Mouse (Mus musculus) hindbrain, embryonic 14.5 days (tissue): Measurements from ENCODE around the gene Rsbn1. TPM values are rescaled to one million over a fixed set of nuclear protein-coding genes. Genes with fewer than 3 reads are reported as not detected.

Experiments used
- ATAC-seq: fragments of 200-750 bp; cut with Nextera tagmentation; 2 replicates; pipeline ENCODE4 v1.8.0; 2017; ENCODE audit warnings: moderate number of reproducible peaks, mild to moderate bottlenecking, moderate TSS enrichment, moderate library complexity; ENCODE audit not compliant: low FRiP score
- DNase-seq: peaks from one replicate; pipeline ENCODE4 v3.0.0-alpha.2; 2015; ENCODE audit warnings: low spot score
- H3K27ac ChIP-seq: fragments of 300-500 bp; sonication (generic); 2 replicates; pipeline ENCODE4 v1.5.1; 2014; ENCODE audit warnings: mild to moderate bottlenecking, moderate library complexity
- H3K27me3 ChIP-seq: fragments of 300-500 bp; sonication (generic); 2 replicates; pipeline ENCODE4 v1.6.1; 2014; ENCODE audit warnings: mild to moderate bottlenecking, low read length, mixed read lengths; ENCODE audit not compliant: control insufficient read depth, insufficient read depth
- H3K36me3 ChIP-seq: fragments of 300-500 bp; sonication (generic); replicated peaks from 2 replicates; pipeline ENCODE4 v1.6.1; 2014; ENCODE audit not compliant: control insufficient read depth, insufficient read depth
- H3K4me1 ChIP-seq: fragments of 300-500 bp; sonication (generic); replicated peaks from 2 replicates; pipeline ENCODE4 v1.6.1; 2014; ENCODE audit warnings: antibody characterized with exemption, low read length, mixed read lengths; ENCODE audit not compliant: control insufficient read depth, insufficient read depth
- H3K4me2 ChIP-seq: fragments of 300-500 bp; sonication (generic); replicated peaks from 2 replicates; pipeline ENCODE4 v1.6.1; 2014; ENCODE audit warnings: mild to moderate bottlenecking, moderate library complexity
- H3K4me3 ChIP-seq: fragments of 300-500 bp; sonication (generic); replicated peaks from 2 replicates; pipeline ENCODE4 v1.5.1; 2014; ENCODE audit warnings: mild to moderate bottlenecking, low read length
- H3K9ac ChIP-seq: fragments of 300-500 bp; sonication (generic); 2 replicates; pipeline ENCODE4 v1.6.1; 2014
- H3K9me3 ChIP-seq: fragments of 300-500 bp; sonication (generic); 2 replicates; pipeline ENCODE4 v1.6.1; 2016; ENCODE audit warnings: low read length; ENCODE audit not compliant: control insufficient read depth
- WGBS: fragments of 180-500 bp; shearing (Covaris S2); extraction: QIAGEN DNeasy Blood & Tissue Kit; methylation state at CpG from one replicate; pipeline ENCODE4 v1.1.7; 2014; 5-methylcytosine and 5-hydroxymethylcytosine counted together
- polyA plus RNA-seq: library from polyadenylated mRNA; unstranded; fragments of >200 nt; fragmentation: Nextera tagmentation; extraction: Ambion mirVana; gene quantifications from 2 replicates; pipeline ENCODE4 v1.2.1, GENCODE M21; 2014

Gene Rsbn1
- polyA plus RNA-seq, 1 experiment from 2014 or later = 25.0 TPM

DNA sequence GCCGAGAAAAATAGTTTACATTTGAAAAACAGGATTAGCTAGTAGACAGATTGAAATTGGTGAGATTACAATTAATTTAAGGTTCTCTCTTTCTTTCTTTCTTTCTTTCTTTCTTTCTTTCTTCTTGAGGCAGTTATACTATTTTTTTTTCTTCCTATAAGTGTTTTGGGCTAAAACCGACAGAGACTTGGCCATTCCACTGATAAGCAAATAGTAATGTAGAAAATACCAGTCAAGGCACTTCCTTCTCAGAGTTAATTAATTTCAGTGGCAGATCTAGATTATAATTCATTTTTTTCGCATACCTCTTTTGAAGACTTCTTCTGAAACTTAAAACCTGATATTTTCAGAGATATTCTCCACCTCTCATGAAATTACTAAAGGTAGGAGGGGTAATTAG is 11.4 kb downstream of the Rsbn1 start:
- H3K4me1 ChIP-seq = peaks cover 22% of the 10 kb centered on the region
- H3K4me3 ChIP-seq = no peak overlapping the region
- WGBS = 71% methylated on average over 3 of the region's 3 CpGs
- DNase-seq = no peak
- H3K4me2 ChIP-seq = no peak overlapping the region
- H3K36me3 ChIP-seq = peaks cover 4% of the 10 kb centered on the region
- H3K27me3 ChIP-seq = no peaks in the 10 kb centered on the region
- no peak overlapping the region for H3K9ac ChIP-seq
- H3K27ac ChIP-seq = no peak overlapping the region
- no peak for ATAC-seq
- no peaks in the 10 kb centered on the region for H3K9me3 ChIP-seq

DNA sequence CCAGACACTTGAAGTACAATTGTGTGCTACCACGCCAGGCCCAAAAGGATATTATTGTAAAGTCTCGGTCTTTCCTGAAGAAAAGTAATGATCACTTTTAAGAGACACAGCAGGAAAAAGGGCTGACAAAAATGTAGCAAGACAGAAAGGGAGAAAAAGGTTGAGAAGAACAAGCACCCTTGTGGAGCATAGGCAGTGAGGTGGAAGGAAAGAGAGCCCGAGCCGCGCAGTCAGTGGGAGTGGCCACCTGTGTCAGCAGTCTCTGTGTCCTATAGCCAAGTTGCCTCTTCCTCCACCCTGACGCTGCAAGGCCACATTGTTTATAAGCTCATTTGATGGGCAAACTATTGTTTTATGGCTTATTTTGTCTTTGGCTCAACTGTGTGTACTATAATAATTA is 13.6 kb downstream of the Rsbn1 start:
- H3K4me2 ChIP-seq = 0 out of 2 replicates have a peak overlapping the region, but pooled peaks have one; percentile 7
- H3K4me1 ChIP-seq = peaks cover 16% of the 10 kb centered on the region
- H3K9ac ChIP-seq = no peak overlapping the region; the same call in 1 of the 2 replicates
- H3K4me3 ChIP-seq = no peak overlapping the region
- peaks cover 6% of the 10 kb centered on the region for H3K36me3 ChIP-seq
- 38% methylated on average over 6 of the region's 6 CpGs for WGBS
- ATAC-seq (no peak), DNase-seq (no peak)
- 0 out of 2 replicates have a peak overlapping the region, but pooled peaks have one; percentile 53 for H3K27ac ChIP-seq
- no peaks in the 10 kb centered on the region for H3K27me3 ChIP-seq
- H3K9me3 ChIP-seq = no peaks in the 10 kb centered on the region

DNA sequence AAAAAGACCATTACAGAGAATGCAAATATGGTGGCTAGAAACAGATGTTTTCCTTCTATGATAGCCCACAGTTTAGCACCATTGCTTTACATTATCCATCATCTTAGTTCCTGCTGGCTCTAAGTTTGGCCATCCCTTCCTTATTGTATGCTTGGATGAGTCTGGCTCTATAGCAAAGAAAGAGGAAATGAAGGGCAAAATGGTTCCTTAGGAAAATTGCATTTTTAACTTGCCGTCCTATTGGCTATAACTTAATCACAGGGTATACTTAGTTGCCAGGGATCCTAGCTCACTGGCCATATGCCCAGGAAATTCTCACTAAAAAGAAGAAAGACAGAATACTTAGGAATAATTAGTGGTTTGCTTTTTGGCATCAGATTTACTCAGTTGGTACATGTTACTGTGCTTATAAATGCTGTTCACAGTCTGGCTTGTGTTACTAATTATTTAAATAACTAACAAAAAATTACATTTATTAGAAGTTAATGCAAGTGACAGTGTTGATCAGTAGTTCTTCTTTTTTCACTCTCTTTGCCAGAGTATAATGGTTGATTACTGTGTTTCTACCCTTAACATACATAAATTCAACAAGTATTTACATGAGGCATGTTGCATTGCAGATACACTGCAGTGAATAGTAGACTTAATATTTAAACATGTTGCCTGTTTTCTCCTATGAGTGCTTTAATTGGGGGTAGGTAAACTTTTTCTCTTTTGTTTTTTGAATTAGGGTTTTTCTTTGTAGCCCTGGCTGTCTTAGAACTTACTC is 31.1 kb downstream of the Rsbn1 start:
- Histone ChIP-seq H3K9me3 (no peaks in the 10 kb centered on the region), H3K4me1 (0 out of 2 replicates have a peak, but pooled peaks cover 3% of the 10 kb centered on the region), H3K36me3 (no peaks in the 10 kb centered on the region), H3K27ac (0 out of 2 replicates have a peak overlapping the region, but pooled peaks have one; percentile 7), H3K4me2 (no peak overlapping the region), H3K27me3 (no peaks in the 10 kb centered on the region), H3K9ac (no peak overlapping the region), H3K4me3 (no peak overlapping the region)
- DNase-seq (peak; percentile 57), ATAC-seq (peak; percentile 53; the same call in 1 of the 2 replicates)
- 82% methylated on average over 1 of the region's 1 CpGs for WGBS

DNA sequence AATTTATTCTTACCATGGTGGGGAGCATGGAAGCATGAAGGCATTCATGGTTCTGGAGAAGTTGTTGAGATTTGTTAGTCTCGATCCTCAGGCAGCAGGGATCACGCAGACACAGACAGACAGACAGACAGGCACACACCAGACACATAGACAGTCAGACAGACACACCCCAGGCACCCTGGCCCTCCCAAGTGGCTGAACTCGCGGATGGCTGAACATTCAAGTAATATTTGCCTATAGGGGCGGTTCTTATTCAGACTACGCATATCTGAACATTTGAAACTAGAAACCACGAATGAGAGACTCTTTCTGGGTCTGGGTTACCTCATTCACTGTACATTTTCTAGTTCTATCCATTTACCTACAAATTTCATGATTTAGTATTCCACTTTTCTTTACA is 34.7 kb downstream of the Rsbn1 start:
- ATAC-seq (no peak), DNase-seq (no peak)
- Histone ChIP-seq H3K9me3 (no peaks in the 10 kb centered on the region), H3K36me3 (no peaks in the 10 kb centered on the region), H3K4me2 (no peak overlapping the region), H3K9ac (no peak overlapping the region), H3K4me1 (0 out of 2 replicates have a peak, but pooled peaks cover 3% of the 10 kb centered on the region), H3K27me3 (no peaks in the 10 kb centered on the region), H3K27ac (no peak overlapping the region), H3K4me3 (no peak overlapping the region)
- 91% methylated on average over 7 of the region's 7 CpGs for WGBS

DNA sequence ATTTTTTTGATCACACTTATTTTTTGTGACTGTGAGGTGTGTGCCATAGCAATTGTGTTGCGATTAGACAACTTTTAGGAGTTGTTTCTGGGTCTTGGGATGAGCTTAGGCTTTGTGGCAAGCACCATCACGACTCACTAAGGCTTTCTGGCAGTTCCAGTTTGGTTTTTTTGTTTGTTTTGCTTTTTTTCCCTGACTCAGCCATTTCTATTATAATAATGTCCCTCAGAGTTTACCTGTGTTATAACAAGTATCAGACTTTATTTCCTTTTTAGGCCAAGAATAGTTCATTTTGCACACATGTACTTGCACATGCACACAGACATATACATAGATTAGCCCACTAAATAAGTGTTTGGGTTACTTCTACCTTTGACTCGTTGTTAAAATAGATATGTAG is 46.7 kb downstream of the Rsbn1 start:
- Histone ChIP-seq H3K9ac (no peak overlapping the region), H3K4me2 (no peak overlapping the region), H3K27ac (no peak overlapping the region), H3K36me3 (peaks cover 47% of the 10 kb centered on the region), H3K4me1 (no peaks in the 10 kb centered on the region), H3K27me3 (no peaks in the 10 kb centered on the region), H3K4me3 (no peak overlapping the region), H3K9me3 (no peaks in the 10 kb centered on the region)
- no peak for DNase-seq
- no peak for ATAC-seq
- WGBS = 94% methylated on average over 3 of the region's 3 CpGs

DNA sequence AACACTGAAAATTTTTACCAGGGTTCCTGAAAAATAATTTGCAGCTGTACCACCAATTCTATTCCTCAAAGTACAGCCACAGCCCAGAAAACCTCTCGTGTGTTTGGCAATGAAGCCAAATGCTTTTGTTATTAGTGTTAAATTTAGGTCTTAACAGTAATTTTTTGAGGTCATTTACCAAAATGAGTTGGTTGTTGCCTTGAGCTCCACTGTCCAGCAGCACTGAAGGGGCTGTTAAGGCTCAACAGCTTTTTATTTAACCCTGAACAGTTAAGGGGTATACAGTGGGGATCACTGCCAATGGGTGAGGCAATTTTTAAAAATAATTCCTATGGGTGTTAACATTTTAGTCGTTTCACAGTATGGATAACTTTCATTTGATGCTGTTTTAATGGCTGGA is 53.3 kb downstream of the Rsbn1 start:
- peak overlapping the region; percentile 93 for H3K4me3 ChIP-seq
- WGBS = 20% methylated on average over 2 of the region's 2 CpGs
- peaks cover 17% of the 10 kb centered on the region for H3K4me1 ChIP-seq

DNA sequence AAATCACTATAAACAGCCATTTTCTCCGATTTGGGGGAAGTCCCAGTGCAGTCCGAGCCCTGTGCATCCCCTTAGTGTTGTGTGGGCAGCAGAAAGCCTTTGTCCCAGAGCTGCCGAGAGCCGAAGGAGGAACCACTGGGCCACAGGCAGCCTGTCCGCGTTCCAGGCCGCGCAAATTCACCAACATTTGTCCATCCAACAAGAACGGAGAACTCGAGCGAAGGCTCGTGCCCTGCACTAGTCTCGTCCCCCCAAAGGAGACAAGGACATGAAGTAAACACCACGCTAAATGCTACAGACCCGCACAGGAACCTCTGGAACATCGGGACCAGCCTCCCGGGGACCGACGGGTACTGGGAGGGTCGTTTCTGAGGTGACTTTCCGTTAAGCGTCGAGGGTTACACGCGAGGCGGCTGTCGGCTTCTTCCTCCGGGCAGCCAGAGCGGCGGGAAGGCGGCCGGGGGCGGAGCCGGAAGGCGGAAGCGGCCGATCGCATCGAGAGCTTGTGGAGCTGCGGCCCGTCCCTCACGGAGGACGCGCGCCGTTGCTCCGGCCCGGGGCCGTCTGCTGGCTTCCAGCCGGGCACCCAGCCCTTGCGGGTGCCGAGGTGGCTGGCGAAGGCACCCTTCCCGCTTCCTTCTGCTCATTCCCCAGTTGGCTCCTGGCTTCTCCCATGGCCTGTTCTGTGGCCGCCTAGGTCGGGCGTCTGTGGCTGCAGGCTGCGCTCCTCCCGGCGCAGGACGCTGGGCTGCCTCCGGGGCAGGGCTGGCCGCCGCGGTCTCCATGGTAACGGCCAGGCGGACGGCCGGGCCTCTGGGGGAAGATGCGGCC is 54.2 kb downstream of the Rsbn1 start, which contains the start of gene Phtf1:
Gene Phtf1, plus strand, starts transcription at position 250 of the 831 bp plus-strand sequence.
- Histone ChIP-seq H3K27ac (peak within 1 kb of the TSS; percentile 97), H3K9ac (peak within 1 kb of the TSS; percentile 96), H3K4me3 (peak within 1 kb of the TSS; percentile 93), H3K4me1 (peaks cover 17% of the 10 kb centered on the region), H3K27me3 (no peaks in the 10 kb centered on the region), H3K4me2 (peak within 1 kb of the TSS; percentile 63), H3K9me3 (no peaks in the 10 kb centered on the region), H3K36me3 (peaks cover 37% of the 10 kb centered on the region)
- DNase-seq (peak; percentile 82), ATAC-seq (peak; percentile 97)
- under 1% methylated on average over 70 of the region's 70 CpGs for WGBS

More for the DNA sequence above, 53.3 kb downstream of the Rsbn1 start:
- Histone ChIP-seq H3K4me2 (peak overlapping the region; percentile 63), H3K36me3 (peaks cover 40% of the 10 kb centered on the region), H3K27me3 (no peaks in the 10 kb centered on the region), H3K9me3 (no peaks in the 10 kb centered on the region), H3K27ac (peak overlapping the region; percentile 97), H3K9ac (peak overlapping the region; percentile 96)
- DNase-seq = peak; percentile 39
- no peak for ATAC-seq

DNA sequence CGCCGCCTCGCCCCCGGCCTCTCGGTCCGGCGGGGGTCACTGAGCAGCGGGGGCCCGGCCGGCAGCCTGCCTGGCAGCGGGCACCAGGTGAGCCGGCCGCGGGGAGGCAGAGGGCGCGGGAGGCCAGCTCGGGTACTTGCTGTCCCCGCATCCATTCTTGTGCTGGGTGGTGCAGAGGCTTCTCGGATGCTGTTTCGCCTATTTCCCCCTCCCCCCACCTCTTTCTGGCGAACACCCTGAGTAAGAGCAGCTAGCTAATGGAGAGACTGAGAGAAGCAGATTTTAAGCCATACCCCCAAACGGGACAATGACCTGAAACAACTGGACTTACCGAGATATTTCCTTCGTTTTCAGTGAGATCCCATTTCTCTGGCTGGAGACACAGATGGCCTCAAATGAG is 54.8 kb downstream of the Rsbn1 start:
- Histone ChIP-seq H3K27me3 (no peaks in the 10 kb centered on the region), H3K9me3 (no peaks in the 10 kb centered on the region), H3K36me3 (peaks cover 37% of the 10 kb centered on the region), H3K4me2 (peak overlapping the region; percentile 63), H3K9ac (peak overlapping the region; percentile 96), H3K4me1 (peaks cover 17% of the 10 kb centered on the region), H3K27ac (peak overlapping the region; percentile 97), H3K4me3 (peak overlapping the region; percentile 93)
- 2% methylated on average over 24 of the region's 24 CpGs for WGBS
- peak; percentile 65 for DNase-seq
- peak; percentile 84 for ATAC-seq

DNA sequence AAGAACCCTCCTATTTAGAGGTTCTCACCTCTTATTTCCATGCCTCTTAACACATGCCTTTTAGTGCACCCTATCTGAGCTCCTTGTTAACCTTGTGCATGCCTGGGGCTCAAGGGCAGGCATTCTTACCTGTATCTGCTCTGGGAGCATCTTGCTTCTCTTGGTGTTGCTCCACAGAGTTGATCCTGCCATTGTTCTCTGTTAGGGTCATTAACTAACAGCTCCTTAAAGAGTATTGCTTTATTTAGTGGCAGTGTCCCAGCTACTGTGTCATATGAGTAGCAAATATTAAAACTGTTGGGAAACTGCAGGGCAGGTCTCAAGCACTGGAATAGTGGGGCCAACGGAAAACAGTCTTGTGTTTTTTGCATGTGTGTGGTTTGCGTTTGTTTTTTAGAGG is 57.2 kb downstream of the Rsbn1 start:
- H3K27ac ChIP-seq = no peak overlapping the region
- H3K4me2 ChIP-seq = no peak overlapping the region
- ATAC-seq (no peak), DNase-seq (no peak)
- no peaks in the 10 kb centered on the region for H3K9me3 ChIP-seq
- no peak overlapping the region for H3K4me3 ChIP-seq
- peaks cover 17% of the 10 kb centered on the region for H3K4me1 ChIP-seq
- 94% methylated on average over 2 of the region's 2 CpGs for WGBS
- H3K27me3 ChIP-seq = no peaks in the 10 kb centered on the region
- no peak overlapping the region for H3K9ac ChIP-seq
- peaks cover 25% of the 10 kb centered on the region for H3K36me3 ChIP-seq
